Mouse (Mus musculus) kidney, postnatal 4 days (tissue): Measurements from ENCODE around the gene Hcfc1.

Source experiments
- DNase-seq, 2 experiments: peaks; one replicate each; pipeline ENCODE4 v3.0.0; 2021; ENCODE audit warnings: mixed read lengths in 2 of 2

Hcfc1 gene

GRCm38 (mm10) chrX:73966248-73967176, at the start of gene Hcfc1:
Hcfc1 (minus strand) TSS chrX:73966357.
- peak; percentile 87 to 93 for DNase-seq

DNA sequence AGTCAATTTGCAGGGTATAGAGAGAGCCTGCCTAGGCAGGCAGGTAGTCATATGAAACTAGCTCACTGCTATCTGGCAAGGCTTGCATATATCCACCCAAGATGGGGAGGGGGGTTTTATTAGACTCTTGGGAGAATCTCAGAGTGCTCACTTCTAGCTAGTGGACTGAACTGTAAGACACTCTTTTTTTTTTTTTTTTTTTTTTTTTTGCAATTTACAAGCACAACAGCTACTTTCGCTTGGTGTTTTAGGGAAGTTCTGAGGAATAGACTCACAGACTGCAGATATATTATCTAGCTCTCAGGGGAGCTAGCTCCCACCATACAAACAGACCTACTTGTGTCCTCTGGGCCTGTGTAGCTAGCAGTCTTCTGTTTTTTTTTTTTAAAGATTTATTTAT, 48.4 kb upstream of the Hcfc1 start:
- DNase-seq: no peak

DNA sequence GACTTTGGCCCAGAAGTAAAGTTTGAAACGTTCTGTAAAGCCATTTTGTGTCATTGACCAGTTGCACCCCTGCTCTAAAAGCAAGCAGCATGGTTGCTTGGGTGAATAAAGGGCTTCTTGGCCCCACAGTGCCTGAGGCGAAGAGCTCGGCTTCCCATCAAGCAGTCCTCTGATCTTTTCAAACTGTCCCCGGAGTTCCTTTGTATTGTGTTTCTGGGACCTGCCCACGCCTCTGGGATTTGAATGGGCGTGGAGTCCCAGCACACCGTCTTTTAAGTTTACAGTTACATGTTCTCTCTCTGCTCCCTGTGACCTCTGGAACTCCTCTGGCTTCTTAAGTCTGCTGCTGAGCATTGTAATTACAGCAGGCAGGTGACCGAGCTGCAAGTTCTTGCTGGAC, 41.9 kb upstream of the Hcfc1 start:
- no peak for DNase-seq

- no peak for DNase-seq
Measured at GRCm38 (mm10) chrX:74006401-74006800, 40.2 kb upstream of the Hcfc1 start.

DNA sequence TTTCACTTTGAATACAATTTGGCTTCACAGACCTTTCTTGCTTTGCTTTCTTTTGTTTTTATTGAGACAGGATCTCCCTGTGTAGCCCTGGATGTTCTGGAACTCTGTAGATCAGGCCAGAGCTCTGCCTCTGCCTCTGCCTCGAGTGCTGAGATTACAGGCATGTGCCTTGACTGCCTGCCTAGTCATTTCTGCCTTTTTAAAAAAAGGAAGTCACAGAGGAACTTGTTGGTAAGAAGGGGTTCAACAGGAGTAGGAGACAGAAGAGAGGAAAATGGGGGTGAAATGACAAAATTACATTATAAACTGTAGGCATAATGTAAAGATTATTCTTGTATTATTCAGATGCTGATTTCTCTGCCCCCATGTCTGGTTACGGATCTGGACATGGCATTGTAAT, 37.5 kb upstream of the Hcfc1 start:
- no peak for DNase-seq

GRCm38 (mm10) chrX:74001024-74001423, 34.9 kb upstream of the Hcfc1 start:
- DNase-seq: no peak

DNA sequence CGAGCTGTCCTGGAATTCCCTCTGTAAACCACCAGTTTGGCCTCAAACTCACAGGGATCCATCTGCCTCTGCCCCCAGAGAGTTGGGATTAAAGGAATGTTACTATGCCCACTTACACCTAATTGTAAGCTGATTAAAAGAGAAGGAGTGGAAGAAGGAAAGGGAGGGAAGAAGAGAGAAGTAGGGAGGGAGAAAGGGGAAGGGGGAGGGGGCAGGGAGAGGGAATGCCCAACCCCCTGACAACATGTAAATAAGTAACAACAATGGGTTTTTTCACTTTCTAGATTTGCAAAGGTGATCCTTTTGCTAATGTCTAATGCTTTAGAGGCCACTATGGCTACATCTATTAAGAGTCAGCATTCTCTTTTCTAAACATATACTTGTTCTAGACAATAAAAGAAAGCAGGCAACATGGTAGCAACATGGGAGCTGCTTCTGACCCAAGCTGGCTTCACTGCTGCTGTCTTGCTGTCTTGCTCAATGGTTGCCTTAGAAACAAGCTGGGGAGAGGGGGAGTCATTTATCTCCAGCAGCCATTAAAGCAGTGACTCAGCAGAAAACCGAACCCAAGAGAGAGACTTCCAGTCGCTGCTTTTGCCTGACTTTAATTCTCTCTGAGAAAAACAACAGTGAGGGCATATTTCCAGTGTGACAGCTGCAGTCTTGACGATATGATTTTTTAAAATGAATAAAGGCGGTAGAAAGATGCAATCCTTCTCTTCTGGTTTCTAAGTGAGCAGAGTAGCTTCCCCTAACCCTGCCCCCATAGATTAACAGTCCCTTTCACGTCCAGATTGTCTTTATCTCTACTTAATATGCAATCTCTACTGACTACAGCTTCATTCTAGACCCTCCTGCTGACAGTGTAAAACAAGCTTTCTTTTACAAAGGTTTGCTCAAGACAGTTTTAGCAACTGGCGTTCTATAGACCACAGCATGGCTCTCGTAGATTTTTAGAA, 33.0 kb upstream of the Hcfc1 start:
- DNase-seq: peak; percentile 10 to 31

DNA sequence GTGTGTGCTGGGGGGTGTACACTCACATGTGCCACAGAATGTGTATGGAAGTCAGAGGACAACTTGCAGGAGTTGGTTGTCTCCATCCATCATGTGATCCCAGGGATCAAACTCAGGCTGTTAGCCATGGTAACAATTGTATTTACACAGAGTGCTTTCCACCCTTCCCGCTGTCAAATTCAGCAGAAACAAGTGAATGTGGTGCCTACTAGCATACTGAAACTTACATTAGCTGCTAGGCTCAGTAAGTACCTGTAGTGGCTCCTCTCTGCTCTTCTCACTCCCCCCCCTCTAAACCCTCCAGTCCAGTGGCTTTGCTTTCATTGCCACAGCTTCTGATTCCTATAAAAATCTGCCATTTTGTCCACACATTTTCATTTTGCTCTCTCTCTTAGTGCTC, 11.6 kb upstream of the Hcfc1 start:
- DNase-seq: no peak

DNA sequence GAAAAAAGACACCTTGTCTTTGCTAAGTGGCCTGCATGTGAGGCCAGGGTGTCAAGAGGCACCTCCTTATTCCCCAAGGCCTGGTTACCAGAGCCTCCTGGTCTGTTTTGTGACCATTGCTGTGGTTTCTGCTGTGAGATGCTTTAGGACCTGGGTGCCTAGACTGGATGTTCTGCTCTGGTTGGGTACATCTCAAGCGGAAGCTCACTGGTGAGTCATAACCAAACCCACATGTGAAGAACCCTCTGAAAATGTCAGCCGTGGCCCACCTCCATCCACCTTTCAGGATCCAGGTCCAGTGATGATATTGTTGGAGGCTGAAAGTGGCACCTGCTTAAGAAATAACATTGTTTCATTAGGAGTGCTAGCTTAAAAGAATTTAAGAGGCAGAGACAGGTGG, 10.1 kb upstream of the Hcfc1 start:
- no peak for DNase-seq

GRCm38 (mm10) chrX:73972774-73973173, 6.6 kb upstream of the Hcfc1 start:
- no peak for DNase-seq

DNA sequence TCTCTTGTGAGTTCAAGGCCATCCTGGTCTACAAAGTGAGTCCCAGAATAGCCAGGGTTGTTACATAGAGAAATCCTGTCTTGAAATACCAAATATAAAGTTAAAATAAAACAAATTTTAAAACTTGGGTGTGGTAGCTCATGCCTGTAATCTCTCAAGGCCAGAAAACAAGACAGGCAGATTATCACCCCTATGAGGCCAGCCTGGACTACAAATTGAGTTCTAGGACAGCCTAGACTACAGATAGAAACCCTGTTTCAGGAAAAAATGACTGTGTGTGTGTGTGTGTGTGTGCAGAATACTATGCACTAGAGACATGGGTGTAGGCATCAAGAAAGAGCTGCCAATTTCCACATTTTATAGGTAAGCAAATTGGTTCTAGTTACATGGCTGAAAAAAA, 4.6 kb upstream of the Hcfc1 start:
- no peak for DNase-seq

DNA sequence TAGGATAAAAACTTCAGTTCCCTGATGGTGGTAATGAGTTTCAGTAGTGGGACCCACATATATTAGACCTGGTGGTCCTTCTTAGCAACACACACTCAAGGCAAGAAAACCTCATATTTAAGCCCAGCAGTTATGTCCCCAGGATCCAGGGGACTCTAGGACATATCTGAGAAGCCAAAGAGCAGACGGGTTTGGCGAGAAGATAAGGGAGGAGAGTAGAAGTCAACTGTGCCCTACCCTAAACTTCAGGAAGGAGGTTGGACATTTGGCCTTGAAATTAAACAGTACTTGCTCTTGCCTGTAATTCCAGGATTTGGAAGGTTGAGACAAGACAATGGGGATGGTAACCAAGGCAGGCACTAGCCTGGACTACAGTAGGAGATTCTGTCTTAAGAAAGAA, 3.6 kb upstream of the Hcfc1 start:
- DNase-seq: no peak

DNA sequence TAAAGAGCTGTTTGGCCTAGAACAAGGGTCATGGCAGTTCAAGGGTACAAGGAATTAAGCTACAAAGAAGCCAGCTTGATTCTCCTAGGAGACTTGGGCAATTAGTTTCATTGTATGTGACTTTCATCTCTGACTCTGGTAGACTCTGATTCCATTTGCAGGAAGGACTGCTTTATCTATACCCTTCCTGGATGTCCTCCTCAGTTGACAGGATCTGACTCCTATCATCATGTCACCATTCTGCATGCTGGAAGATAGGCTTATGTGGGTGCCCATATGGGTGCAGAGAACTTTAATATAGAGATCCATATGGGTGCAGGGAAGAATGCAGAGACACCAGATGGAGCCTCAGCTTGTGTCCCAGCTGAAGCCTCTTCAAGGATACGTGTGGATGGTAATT, 3.0 kb upstream of the Hcfc1 start:
- DNase-seq: no peak

DNA sequence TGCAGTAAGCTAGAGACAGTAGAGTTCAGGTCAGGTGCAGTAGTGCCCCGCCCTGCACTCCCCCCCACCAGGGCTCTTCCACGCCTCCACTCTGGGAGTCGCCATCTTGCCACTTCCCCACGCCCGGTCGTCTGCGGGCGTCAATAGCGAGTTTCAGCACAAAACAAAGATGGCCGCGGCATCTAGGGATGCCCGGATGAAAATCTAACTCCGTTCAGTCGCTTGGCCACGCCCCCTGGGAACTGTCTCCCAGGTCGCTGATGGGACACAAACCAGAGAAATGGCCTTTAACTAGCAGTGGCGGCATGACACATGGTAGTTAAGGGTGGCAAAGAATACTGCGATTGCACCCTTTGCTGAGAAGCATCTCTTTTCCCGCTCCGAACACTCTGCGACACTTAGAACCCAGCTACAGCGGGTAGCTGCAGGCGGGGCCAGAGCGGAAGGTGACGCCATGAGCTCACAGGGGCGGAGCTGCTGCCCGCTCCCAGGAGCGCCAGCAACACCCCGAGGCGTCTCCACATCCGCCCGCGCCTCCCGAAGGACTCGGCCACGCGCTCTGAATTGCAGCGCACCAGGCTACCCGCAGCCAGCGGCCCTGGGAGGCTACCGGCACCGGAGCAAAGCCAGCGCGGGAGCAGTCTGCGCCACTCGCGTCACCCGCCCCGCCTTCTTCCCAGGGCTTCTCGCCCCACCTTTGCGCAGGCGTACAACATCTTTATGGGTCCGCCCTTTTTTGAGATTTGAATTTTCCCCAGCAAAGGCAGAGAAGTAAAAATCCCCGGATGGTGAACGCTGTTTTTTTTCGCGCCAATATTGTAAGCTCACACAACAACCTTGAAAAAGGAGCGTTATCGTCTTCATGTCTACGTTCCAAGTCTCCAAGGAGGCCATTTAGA, 1.3 kb upstream of the Hcfc1 start:
- DNase-seq: peak; percentile 90 to 94

GRCm38 (mm10) chrX:73965307-73965706, 850 bp downstream of the Hcfc1 start:
- peak; percentile 56 to 68 for DNase-seq

DNA sequence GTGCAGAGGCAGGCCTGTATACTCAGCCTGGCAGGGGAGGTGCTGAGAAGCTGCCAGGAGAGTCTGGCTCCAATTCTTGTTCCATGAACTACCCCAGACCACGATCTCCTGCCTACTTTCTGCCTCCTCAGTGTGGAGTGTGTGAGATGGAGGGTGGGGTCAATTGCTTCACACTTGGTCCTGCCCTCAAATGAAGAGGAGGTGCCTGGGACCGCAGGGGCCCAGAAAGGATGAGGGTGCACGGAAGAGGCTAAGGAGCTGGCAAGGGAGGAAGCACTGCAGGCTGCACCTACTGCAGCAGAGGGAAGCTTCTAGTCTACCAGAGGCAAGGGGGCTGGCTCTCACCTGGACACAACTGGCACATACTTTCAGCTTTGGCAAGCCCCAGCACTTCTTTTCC, 1.8 kb downstream of the Hcfc1 start:
- DNase-seq: no peak

DNA sequence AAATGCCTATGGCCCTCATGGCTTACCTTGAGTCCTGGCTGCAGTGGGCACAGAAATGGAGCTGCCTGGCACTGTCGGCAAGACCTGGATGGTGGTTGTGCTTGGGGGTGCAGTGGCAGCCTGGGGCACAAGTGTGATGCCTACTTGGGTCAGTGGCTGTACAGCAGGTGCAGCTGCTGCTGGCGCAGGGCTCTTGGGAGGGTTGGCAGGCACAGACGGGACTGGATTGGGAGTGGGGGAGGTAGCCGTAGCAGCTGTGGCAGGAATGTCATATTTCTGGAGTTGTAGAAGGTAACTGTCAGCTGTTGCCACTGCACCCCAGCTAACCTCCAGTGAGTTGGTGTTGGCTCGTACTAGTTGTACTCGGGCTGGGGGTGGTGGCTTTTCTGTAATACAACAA, 11.2 kb downstream of the Hcfc1 start:
- DNase-seq: no peak

- no peak for DNase-seq
Measured at GRCm38 (mm10) chrX:73952603-73953002, 13.6 kb downstream of the Hcfc1 start.

DNA sequence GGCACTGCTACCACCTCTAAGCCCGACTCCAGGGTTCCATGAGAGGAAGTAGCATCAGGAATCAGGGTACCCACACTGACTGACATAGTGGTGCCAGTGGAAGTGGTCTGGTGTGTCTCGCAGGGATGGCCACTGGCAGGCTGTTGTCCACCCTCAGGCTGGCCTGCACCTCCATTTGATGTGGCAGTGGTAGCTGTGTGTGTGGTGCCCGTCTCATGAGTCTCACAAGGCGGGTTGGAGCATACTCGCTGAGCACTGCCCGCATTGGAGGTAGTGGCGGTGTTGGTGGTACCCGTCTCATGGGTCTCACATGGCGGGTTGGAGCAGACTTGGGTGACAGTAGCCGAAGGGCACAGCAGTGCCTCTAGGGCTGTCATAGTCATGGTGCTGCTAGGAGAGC, 16.8 kb downstream of the Hcfc1 start:
- no peak for DNase-seq

DNA sequence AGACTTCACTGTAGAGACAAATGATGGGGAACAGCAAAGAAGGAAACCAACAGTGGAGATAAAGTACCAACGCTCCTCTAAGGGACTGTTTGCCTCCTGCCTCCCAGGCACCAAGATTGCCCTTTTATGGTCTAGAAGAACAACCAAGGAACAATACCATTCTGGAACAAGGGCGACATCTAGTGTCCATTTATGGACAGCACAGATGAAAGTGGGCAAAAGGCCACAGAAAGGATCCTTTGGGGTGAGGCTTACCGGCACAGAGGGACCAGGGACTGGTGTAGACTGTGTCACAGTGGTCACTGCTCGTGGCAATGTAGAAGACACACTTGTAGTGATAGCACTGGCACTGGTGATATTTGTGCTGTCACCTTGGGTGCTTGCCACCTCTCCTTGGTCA, 17.5 kb downstream of the Hcfc1 start:
- DNase-seq: peak; percentile 38 to 65

GRCm38 (mm10) chrX:73946896-73947295, 19.3 kb downstream of the Hcfc1 start:
- no peak for DNase-seq

GRCm38 (mm10) chrX:73942294-73942693, 23.9 kb downstream of the Hcfc1 start:
- DNase-seq: no peak

DNA sequence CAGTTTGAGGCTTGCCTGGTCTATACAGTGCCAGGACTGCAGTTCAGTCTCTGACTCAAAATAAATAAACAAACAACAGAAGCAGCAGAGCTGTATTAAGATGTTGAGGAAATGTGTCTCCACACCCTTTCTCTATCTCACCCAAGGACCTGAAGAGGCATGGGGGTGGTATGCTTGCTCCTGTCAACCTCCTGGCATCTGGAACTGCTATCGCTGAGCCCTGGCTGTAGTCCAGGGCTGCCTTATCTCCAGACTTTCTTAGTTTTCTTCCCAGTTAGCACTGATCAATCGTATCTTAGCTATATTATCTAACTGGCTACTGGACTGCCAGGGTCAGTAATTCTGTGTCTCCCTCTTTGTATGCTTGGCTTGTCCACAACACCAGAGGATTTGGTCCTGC, 24.3 kb downstream of the Hcfc1 start:
- no peak for DNase-seq
